Comparison of ENCODE assay signal across 9 mouse cellular contexts in the genomic region with DNA sequence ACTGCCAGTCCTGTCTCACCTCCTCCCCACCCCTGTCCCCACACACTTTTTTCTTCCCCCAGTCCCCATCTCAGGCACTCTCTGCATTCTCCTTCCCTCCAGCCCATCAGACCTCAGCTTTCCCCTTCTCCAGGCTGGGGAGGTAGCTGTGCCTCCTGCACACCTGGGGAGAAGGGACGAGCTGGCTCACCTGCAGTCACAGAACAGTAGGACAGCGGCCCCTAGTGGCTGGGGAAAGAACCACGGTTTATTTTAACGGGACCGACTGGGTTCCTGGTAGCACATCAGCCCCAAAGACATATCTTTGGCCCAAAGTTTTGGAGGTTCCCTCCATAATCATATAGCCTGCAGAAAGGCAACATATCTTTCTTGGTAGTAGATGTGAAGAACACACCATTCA. TPM values are rescaled to one million over a fixed set of nuclear protein-coding genes. Genes with fewer than 3 reads are reported as not detected.
DNase-seq lines count a peak whose midpoint lies in the region; ATAC-seq and TF ChIP-seq lines count a peak whose summit lies in the region.
"Had no signal": no experiment of that assay in that cellular context is flagged by ENCODE, and none has a peak within 500 bp of the region (broad histone marks: within the 10 kb centered on the region; RNA-seq: fewer than 3 reads in every experiment).

No protein-coding gene starts in this region.

- no peaks in the 10 kb centered on the region for H3K36me3 ChIP-seq in forebrain, embryonic 11.5 days (ENCODE audit: control insufficient read depth, insufficient read depth, low read length)
- H3K36me3 ChIP-seq in forebrain, embryonic 12.5 days (replicated peaks) = no peaks in the 10 kb centered on the region
- H3K36me3 ChIP-seq: stomach, embryonic 15.5 days had no signal

- no peak overlapping the region for H3K4me2 ChIP-seq in forebrain, embryonic 11.5 days (ENCODE audit: low read depth, low read length, severe bottlenecking)
- no peak overlapping the region for H3K4me2 ChIP-seq in forebrain, embryonic 12.5 days
- H3K4me2 ChIP-seq: stomach, embryonic 15.5 days had no signal

- H3K9me3 ChIP-seq in forebrain, embryonic 11.5 days (ENCODE audit: control insufficient read depth, low read length) = no peaks in the 10 kb centered on the region
- no peaks in the 10 kb centered on the region for H3K9me3 ChIP-seq in forebrain, embryonic 12.5 days
- H3K9me3 ChIP-seq: stomach, embryonic 15.5 days had no signal

- H3K4me3 ChIP-seq in forebrain, embryonic 11.5 days (ENCODE audit: low read depth, low read length) = no peak overlapping the region
- no peak overlapping the region for H3K4me3 ChIP-seq in forebrain, embryonic 12.5 days (replicated peaks)
- no peak overlapping the region for H3K4me3 ChIP-seq in bone marrow, adult 2 months (replicated peaks; ENCODE audit: control insufficient read depth, low read depth, low read length)
- H3K4me3 ChIP-seq in embryonic fibroblast, embryonic 13.5 days (ENCODE audit: insufficient read depth, low read length) = no peak overlapping the region
- H3K4me3 ChIP-seq: stomach, embryonic 15.5 days had no signal

- peaks cover 5% of the 10 kb centered on the region; the same call in 1 of the 2 replicates for H3K4me1 ChIP-seq in forebrain, embryonic 11.5 days (replicated peaks; ENCODE audit: control insufficient read depth, insufficient read depth, low read length)
- H3K4me1 ChIP-seq in forebrain, embryonic 12.5 days = peaks cover 23% of the 10 kb centered on the region
- no peaks in the 10 kb centered on the region for H3K4me1 ChIP-seq in bone marrow, adult 2 months (ENCODE audit: control insufficient read depth, insufficient read depth, low read length)
- no peaks in the 10 kb centered on the region for H3K4me1 ChIP-seq in embryonic fibroblast, embryonic 13.5 days (ENCODE audit: control insufficient read depth, insufficient read depth, low read length)

- TF ChIP-seq POLR2A in bone marrow, adult 2 months (IDR thresholded peaks at IDR 0.05; ENCODE audit: borderline replicate concordance, control insufficient read depth, low read depth, low read length) = no peak
- no peak for TF ChIP-seq POLR2A in embryonic fibroblast, embryonic 13.5 days (IDR thresholded peaks at IDR 0.05; ENCODE audit: low read depth, low read length)

- no peak for ATAC-seq in forebrain, embryonic 11.5 days (replicated peaks; ENCODE audit: low FRiP score)
- no peak for ATAC-seq in forebrain, embryonic 12.5 days (ENCODE audit: low FRiP score)

- 3% methylated on average over 5 of the region's 5 CpGs for WGBS in forebrain, embryonic 11.5 days
- WGBS in forebrain, embryonic 12.5 days = 4% methylated on average over 5 of the region's 5 CpGs
- under 1% methylated on average over 5 of the region's 5 CpGs for WGBS in bone marrow, adult 2 months

- TF ChIP-seq CTCF in bone marrow, adult 2 months (IDR thresholded peaks at IDR 0.05; ENCODE audit: control insufficient read depth, insufficient read depth, low read length) = peak; percentile 90
- peak; percentile 83 for TF ChIP-seq CTCF in embryonic fibroblast, embryonic 13.5 days (IDR thresholded peaks at IDR 0.05; ENCODE audit: borderline replicate concordance, insufficient read depth, low read length)

- no peak overlapping the region for H3K27ac ChIP-seq in forebrain, embryonic 11.5 days (ENCODE audit: low read depth, low read length)
- no peak overlapping the region for H3K27ac ChIP-seq in forebrain, embryonic 12.5 days
- H3K27ac ChIP-seq in bone marrow, adult 2 months (ENCODE audit: control insufficient read depth, insufficient read depth, low read depth, low read length, poor library complexity) = no peak overlapping the region
- H3K27ac ChIP-seq in embryonic fibroblast, embryonic 13.5 days (ENCODE audit: insufficient read depth, low read length) = no peak overlapping the region
- H3K27ac ChIP-seq: stomach, embryonic 15.5 days had no signal

- peak; percentile 83 for DNase-seq in forebrain, embryonic 11.5 days (ENCODE audit: low spot score)
- peak; percentile 73 for DNase-seq in A20 (ENCODE audit: low read depth, low spot score)
- peak; percentile 86 for DNase-seq in kidney, postnatal 4 days
- DNase-seq in lung, postnatal 36 days = peak; percentile 91
- DNase-seq in spleen, postnatal 14 days (ENCODE audit: low spot score in 2 of 2) = peak; percentile 50 to 76

- no peak overlapping the region for H3K9ac ChIP-seq in forebrain, embryonic 11.5 days (ENCODE audit: low read length)
- no peak overlapping the region for H3K9ac ChIP-seq in forebrain, embryonic 12.5 days
- H3K9ac ChIP-seq: stomach, embryonic 15.5 days had no signal

- peaks cover 6% of the 10 kb centered on the region; the same call in 1 of the 2 replicates for H3K27me3 ChIP-seq in forebrain, embryonic 11.5 days (ENCODE audit: control insufficient read depth, insufficient read depth, low read length)
- peaks cover 40% of the 10 kb centered on the region for H3K27me3 ChIP-seq in forebrain, embryonic 12.5 days

RNA-seq across cellular contexts. Expression of gene Adgrl1, which starts 6.0 kb away (rescaled TPM):
- polyA plus RNA-seq in forebrain, embryonic 11.5 days (2014; fragmentation: Nextera tagmentation; extraction: Ambion mirVana) = 24.5 and 27.8 TPM in 2 replicates
- polyA plus RNA-seq in forebrain, embryonic 12.5 days (2016; fragmentation: Nextera tagmentation; extraction: Ambion mirVana) = 30.4 and 31.3 TPM in 2 replicates
- 6.5 and 8.8 TPM in 2 replicates for polyA plus RNA-seq in bone marrow, adult 2 months (2011; ENCODE audit: insufficient read depth, insufficient read length, low replicate concordance, missing spikeins)
- polyA plus RNA-seq in embryonic fibroblast, embryonic 13.5 days (2011; ENCODE audit: insufficient read length, low read depth, missing spikeins) = 67.4 and 95.4 TPM in 2 replicates
